Mouse (Mus musculus) adrenal gland, adult (tissue): ENCODE results near the gene Eif2ak3.

Source experiments
- DNase-seq, 2 experiments: peaks; one replicate each; pipeline ENCODE4 v3.0.0; 2022 to 2023; ENCODE audit warnings: low spot score in 1 of 2; ENCODE audit not compliant: inconsistent age in 2 of 2

The Eif2ak3 gene

GRCm38 (mm10) chr6:70830552-70830951 lies 13.8 kb upstream of the Eif2ak3 start:
- no peak for DNase-seq

GRCm38 (mm10) chr6:70831179-70831839 lies 13.0 kb upstream of the Eif2ak3 start:
- DNase-seq: no peak

- DNase-seq: no peak
Measured at GRCm38 (mm10) chr6:70837297-70837696, 7.0 kb upstream of the Eif2ak3 start.

GRCm38 (mm10) chr6:70838532-70838931 lies 5.8 kb upstream of the Eif2ak3 start:
- no peak for DNase-seq

DNA sequence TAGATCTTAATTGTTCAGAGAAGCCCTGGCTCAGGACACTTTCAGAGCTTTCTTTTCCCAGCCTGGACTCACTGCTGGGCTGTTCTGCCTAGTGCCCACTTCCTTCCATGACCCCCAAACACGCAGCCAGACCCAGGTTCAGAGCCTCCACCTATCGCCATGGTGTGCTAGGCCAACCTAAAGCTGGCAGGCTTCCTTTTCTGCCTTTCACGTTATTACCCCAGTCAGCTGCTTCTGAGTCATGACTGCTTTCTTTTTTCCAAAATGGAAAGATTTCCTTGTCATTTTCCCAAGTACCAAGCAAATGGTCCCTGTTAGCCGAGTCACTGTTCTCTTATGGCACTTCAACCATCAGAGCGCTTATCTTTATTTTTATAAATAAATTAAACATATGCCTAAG lies 4.0 kb upstream of the Eif2ak3 start:
- no peak for DNase-seq

GRCm38 (mm10) chr6:70842991-70843390 lies 1.3 kb upstream of the Eif2ak3 start:
- peak; percentile 37 to 78 for DNase-seq

GRCm38 (mm10) chr6:70844896-70845646 lies 756 bp downstream of the Eif2ak3 start:
- DNase-seq: peak; percentile 41 to 67

DNA sequence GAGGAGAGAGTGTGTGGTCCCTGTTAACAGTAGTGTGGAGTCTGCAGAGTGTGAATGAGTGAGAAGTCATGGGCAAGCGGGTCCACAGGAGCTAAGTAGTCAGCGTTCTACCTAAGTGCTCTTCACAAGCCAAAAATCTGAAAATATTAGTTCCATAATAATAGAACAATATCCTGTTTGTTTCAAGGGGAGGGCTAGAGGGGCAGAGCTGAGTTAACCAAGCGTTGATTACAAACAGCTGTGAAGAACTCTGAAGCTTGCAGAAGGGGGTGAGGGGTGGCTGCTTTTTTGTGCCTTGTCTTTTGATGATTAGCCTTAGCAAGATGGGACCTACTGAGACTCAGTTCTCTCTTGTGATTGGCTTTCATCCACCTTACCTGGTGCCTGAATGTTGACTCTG lies 3.1 kb downstream of the Eif2ak3 start:
- DNase-seq: no peak

DNA sequence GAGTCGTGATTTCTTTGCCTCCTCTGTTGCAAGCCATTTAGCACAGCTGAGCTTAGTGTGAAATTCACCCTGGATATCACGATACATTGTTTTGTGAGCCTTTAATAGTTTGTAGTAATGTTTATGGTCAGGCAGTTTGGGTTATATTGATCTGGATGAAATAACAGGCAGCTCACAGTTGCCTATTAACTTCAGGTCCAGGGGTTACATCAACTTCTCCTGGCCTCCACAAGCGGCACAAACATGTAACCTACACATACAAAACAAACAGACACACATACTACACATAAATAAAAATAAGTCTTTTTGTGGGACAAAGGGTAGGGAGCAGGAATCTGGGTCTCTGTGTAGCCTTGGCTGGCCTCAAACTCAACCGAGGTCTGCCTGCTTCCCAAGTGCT lies 9.1 kb downstream of the Eif2ak3 start:
- no peak for DNase-seq

- no peak for DNase-seq
Measured at GRCm38 (mm10) chr6:70855529-70856309, 11.4 kb downstream of the Eif2ak3 start.

DNA sequence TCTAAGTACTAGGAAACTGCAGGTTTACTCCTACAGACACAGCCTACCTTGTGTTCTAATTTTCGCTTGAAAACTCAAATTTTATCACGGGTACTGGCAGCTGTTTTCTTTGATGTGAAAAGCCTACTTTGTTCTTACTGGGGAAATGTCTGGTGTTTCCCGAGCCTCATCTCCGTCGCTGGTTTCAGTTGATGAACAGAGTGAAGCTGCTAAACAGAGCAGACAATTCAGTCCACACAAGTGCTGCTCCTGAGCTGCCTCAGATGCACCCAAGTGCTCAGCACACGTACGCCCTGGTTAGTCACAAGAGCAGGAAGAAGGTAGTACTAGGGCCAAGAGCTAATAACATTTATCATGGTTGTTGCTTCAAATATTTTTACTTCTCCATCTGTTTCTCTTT lies 18.4 kb downstream of the Eif2ak3 start:
- DNase-seq: no peak

GRCm38 (mm10) chr6:70864285-70864684 lies 20.0 kb downstream of the Eif2ak3 start:
- no peak for DNase-seq

DNA sequence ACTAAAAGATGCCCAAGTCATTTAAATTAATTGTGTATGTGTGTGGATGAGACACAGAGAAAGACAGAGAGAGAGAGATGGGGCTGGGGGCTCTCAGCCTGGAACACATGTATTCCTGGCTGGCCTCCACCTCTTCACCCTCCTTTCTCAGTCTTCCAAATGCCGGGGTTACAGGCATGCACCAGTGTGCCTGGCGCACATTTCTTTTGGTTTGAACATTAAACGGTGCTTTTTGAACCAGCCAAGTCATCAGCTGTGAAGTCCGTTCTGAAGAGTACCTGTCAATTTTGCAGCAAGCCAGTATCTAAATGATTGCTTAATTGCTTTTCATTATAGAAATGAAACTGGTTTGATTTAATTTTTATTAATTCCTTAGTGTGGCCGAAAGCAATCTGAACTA lies 22.4 kb downstream of the Eif2ak3 start:
- DNase-seq: no peak

- no peak for DNase-seq
Measured at GRCm38 (mm10) chr6:70867297-70867696, 23.0 kb downstream of the Eif2ak3 start.

DNA sequence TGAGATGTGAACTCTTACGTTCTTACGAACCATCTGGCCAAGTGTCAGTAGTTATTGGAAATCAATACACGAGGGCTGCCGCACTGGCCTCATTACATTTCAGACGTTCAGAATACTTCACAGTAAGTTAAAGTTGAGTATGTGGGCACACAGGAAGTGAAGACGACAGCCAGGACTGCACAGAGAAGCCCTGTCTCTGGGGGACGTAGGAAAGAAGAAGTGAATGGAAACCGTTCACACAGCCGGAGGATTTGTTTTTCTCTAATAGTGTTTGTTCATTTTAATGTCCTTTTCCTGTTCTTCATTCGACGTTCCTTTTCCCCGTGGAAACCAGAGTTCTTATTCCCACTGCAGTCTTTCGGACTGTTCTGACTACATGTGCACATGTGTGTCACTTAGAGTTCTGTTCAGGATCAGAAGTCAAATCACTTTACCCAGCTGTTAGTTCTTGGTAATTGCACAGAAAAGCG lies 27.2 kb downstream of the Eif2ak3 start:
- DNase-seq: no peak

- DNase-seq: peak; percentile 65 to 82
Measured at GRCm38 (mm10) chr6:70872128-70872527, 27.8 kb downstream of the Eif2ak3 start.

DNA sequence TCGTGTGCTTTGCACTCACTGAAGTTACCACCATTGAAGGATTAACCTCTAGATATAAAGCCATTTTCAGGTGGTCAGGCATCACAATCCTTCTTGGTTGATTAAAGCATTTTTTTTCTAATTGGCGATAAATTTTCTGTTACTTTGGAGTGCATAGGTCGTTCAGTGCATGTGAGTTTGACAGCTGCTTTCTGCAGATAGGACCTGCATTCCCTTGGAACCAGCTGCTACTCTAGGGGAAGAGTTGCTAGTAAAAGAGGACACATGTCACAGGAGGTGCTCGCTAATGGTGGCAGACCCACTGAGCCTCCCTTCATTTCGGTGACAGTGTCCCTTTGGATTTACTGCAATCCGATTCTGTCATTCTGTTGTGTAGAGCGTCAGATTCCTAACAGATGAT lies 28.3 kb downstream of the Eif2ak3 start:
- no peak for DNase-seq

DNA sequence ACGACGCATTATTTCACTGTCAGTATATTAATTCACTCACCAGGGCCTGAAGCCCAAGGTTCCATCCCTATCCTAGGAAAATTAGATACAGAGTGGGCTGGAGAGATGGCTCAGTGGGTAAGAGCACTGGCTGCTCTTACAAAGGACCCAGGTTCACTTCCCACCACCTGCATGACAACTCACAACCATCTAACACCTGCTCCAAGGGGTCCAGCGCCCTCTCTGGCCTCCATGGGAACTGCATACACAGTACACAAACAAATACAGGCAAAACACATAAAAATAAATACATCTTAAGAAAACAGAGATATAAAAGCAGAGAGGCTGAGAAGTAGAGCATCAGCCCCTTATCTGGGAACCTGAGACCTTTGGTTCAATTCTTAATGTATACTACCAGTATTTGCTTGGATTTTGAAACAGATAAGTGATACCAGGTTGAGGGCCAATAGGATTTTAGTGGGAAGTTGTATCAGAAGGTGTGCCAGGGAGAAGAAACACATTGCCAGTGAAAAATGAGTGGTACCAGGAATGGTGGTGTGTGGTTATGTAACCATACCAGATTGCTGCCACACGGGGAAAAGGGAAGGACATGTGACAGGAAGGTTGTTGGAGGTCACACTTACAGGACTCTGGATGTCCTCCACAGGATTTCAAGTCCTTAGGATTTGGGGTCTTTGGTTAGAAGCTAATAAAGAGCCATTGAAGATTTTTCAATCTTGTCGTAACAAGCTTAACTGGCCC lies 29.9 kb downstream of the Eif2ak3 start:
- DNase-seq: peak in 1 of 2 experiments; percentile 49

- DNase-seq: no peak
Measured at GRCm38 (mm10) chr6:70875017-70875416, 30.7 kb downstream of the Eif2ak3 start.

- peak; percentile 75 to 95 for DNase-seq
Measured at GRCm38 (mm10) chr6:70880714-70881304, 36.5 kb downstream of the Eif2ak3 start.

- no peak for DNase-seq
Measured at GRCm38 (mm10) chr6:70887993-70888392, 43.7 kb downstream of the Eif2ak3 start.
